Mouse (Mus musculus) T-helper 1 cell (primary cell): ENCODE data around the gene Tspan15.

Experiments used
- in situ Hi-C: fragments of 300-600 bp; cut with MboI, MseI; formaldehyde crosslinking; loops from one replicate; pipeline ENCODE4 v1.15.1; 2025; ENCODE audit warnings: high pct_unique_total_duplicates

Gene Tspan15

DNA sequence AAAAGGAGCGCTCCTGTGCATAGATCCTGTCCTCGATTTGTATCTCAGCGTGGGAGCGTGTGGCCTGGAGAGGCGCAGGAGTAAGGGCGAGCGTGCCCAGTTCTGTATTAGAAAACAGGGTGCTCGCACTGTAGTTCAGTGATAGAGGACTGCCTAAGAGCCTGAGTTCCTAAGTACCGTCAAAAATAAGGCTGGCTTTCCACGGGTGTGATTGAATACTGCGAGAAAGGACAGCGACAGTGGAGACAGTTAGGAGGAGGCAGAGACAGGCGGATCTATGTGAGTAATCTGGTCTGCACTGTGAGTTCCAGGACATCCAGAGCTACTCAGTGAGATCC lies 313 bp upstream of the Tspan15 start:
- in situ Hi-C loops, result no loop called here

DNA sequence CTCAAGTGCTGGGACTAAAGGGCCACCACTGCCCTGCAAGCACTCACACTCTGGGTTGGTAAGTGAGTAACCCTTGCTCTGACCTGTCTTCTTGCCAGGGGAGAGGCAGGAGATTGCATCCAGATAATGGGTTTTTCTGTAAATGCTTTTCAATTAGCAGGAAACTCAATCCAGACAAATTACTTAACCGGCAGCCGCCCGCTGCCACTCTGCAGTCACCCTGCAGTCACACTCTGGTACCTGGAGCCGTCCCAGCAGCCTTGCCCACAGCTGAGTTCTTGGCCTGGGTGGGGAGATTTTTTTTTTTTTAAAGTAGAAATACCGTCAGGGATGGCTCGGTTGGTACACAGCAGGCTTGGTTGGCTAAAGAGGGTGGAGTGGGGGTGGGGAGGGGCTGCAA lies 2.9 kb downstream of the Tspan15 start:
- in situ Hi-C loops, result no loop called here

DNA sequence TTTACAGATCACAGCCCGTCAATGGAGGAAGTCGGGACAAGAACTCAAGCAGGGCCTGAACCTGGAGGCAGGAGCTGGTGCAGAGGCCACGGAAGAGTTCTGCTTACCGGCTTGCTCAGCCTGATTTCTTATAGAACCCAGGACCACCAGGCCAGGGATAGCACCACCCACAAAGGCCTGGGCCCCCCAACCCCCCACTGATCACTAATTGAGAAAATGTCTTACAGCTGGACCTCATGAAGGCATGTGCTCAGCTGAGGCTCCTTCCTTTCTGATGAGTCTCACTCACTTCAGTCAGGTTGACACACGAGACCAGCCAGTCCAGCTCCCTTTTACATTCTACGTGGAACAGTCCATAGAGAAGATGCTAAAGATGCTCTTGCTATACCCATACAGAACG lies 5.2 kb downstream of the Tspan15 start:
- in situ Hi-C loops, result no loop called here

DNA sequence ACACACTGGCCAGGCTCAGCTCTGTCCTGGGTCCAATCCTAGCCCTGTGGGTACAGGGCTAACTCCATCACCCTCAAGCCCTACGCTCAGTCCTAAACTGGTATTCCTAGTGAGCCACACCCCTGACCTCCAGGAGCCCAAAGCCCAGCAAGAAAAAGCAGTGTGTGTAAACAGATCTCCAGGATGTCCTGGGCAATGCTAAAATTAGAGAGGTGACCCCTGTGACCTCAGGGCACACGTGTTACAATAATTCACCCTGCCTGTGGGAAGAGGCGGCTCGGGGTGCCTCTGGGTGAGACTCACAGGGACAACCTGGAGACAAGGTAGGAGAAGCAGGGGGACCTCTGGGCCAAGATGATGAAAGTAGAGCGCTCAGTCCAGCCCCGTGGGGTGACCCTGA lies 6.8 kb downstream of the Tspan15 start:
- in situ Hi-C loops, result no loop called here

DNA sequence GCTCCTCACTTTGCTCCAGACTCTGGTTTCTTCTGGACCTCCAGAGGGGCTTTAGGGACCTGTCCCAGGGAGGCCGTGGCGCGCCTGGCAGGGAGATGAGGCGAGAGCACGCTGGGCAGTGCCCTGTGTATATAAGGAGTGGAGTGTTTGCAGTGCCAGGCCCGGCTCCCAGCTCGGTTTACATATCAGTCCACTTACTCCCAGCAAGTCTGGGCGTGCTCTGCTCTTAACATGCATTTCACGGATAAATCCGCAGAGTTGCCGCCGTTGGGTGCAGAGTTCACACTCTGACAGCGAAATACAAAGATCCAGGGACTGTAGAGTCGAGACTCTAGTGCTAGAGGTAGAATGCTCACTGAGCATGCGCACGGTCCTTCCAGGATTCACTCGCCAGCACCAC lies 8.3 kb downstream of the Tspan15 start:
- in situ Hi-C loops, result no loop called here

DNA sequence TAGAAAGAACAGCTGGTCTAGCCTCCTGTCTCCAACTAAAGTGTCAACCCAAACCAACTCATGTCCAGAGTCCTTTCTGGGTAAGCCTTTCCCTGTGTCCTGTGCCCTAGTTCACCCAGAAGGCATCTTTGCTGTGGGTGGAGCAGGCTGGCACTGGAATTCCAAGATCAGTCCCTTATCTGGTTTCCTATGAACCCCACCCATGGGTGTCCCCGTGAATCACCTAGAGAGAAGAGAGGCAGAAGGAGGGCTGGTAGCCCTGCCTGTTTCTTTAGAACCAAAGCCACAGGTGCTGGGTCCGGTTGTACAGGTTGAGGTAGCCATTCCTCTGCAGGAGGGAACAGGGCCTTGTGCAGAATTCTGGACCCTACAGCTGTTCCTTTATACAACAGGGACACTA lies 9.4 kb downstream of the Tspan15 start:
- in situ Hi-C loops, result no loop called here

DNA sequence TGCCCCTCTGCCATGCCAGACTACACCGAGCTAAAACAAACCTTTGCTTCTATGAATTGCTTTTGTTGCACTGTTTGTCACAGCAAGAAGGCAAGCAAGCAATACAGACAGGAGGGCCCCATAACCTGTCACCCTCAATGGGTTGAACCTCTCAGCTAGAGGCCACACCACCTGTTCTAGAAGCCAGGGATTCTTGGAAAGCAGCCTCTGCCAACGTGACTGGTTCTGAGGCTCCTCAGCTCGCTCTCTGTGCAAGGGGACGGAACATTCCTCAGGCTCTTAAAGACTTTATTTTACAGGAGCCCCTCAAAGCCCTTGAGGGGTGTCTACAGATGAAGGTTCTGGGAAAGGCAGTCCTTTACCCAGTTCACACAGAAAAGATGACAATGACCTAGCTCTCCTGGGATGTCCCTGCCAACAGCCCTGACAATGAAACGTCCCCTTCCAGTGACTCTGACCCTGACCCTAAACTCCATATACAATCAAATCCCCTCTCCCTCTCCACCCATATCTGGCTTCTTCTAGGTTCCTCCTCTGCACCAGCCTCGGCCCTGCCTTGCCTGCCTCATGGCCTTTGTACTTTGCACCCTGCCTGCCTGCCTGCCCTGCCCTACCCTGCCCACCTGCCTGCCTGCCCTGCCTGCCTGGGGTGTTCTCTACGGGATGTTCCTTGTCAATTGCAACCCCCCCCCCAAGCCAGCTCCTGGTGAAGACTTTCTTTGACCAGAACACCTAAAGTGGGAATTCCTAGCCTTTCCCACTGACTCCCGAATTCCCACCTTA lies 10.1 kb downstream of the Tspan15 start:
- in situ Hi-C loops, result no loop called here

DNA sequence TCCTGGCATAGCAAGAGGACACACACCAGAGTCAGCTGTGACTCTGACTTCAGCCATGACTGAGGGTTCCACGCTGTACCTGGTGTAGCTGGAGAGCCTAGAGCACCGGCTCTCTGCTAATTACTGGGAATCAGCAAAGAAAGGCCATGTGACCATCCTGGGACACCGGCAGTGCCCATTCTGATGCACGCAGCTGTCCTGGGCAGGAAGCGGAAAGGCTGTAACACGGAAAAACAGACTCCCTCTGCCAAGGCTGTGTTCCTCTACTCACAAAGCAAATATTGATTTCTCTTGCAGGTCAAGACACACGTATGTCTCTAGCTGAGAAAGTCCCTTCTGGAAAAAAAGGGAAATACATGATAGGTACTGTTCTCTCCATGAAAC lies 12.3 kb downstream of the Tspan15 start:
- in situ Hi-C loops, result no loop called here

DNA sequence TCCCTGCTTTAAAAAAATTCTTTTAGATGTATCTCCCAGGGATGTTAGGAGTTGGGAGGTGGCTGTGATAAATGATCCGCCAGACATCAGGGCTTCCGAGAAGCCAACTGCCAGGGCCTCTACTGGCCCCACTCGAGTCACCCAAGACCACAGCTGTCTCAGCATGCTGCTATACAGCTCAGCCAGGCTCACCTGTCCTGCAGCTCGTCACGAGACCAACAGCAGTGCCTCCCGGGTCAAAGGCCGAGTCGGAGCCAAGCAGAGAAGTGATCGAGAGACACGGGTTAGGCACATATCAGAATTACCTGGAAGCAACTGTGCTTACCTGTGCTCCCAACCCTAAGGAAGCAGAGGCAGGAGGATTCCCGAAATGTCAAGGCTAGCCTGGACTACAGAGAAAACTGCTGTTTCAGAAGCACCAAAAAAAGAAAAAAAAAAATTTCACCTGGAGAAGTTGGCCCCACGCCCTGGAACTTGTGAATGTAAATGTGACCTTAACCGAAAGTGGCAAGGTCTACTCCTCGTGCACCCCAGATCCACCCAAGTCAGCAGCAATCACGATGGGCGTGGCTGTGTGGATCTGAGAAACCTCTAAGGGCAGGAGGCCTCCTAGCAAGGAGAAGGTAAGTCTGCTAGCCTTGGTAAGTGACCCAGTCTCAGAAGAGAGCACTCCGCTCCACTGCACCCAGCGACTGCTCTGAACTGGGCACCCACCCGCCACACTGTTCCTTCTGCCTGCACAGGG lies 12.8 kb downstream of the Tspan15 start:
- in situ Hi-C loops, result no loop called here

DNA sequence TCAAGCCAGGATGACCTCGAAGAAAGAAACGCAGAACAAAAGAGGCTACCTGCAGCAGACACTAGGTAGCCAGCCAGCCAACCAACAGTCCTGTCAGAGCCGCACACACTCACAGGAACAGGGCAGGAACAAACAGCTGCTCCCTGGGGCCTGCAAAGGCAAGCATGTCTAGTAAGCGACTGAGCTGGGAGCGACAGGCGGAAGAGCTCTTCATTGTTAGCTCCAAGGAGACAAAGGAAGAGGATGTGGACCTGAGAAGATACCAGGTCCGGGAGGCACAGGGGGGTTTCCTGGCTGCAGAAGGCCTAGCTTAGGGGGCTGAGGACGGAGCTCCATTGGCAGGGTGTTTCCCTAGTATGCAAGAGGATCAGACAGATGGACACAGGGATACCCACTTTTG lies 13.9 kb downstream of the Tspan15 start:
- in situ Hi-C loops, result no loop called here

DNA sequence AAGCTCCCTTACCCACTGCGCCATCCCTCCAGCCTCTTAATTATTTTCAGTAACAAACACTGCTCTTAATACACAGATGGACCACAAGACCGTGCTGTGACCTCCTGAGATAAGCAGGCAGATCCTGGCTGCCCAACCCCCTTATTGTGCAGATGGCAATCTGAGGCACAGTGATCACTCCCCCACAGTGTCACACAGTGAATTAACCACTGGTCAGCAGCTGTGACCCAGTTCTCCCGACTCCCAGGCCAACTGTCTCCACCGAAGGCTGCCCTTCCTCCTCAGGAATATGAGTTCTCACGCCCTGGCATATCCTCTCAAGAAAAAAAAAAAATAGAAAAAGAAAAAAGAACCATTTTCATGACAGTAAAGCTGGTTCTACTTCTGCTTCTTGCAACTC lies 14.5 kb downstream of the Tspan15 start:
- in situ Hi-C loops, result no loop called here

DNA sequence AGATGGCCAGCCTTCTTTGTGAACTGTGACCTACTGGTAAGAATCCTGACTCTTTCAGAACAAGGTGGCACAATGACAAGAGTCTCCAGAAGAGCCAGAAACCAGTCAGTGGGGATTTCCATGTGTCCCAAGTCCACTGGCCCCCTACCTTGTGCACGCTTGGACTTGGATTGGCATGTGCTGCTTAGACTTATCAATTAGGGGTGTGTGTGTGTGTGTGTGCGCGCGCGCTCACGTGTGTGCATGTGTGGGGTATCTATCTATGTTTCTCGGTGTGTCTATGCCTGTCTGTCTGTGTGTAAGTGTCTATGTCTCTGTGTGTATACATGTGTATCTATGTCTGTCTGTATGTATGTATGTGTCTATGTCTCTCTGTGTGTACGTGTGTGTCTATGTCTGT lies 15.4 kb downstream of the Tspan15 start:
- in situ Hi-C loops, result no loop called here

DNA sequence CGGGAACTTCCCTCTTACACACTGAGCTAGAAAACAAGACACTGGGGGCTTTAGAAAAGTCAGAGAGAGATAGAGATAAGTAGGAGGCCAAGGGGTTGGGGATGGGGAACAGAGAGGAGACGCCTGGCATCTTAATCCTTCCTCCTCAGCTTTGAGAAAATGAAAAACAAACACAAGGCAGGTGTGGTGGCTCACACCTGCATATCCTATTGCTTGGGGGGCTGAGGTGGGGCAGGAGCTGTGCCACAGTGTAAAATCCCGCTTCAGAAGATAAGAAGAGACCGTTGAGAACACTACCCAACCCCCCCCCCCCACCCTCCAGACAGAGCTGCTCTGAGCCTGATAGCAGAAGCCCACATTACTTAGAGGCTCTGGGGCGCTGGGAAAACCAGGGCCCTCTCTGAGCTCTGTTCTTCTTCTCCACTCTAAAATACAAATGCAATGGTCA lies 15.9 kb downstream of the Tspan15 start:
- in situ Hi-C loops, result no loop called here

DNA sequence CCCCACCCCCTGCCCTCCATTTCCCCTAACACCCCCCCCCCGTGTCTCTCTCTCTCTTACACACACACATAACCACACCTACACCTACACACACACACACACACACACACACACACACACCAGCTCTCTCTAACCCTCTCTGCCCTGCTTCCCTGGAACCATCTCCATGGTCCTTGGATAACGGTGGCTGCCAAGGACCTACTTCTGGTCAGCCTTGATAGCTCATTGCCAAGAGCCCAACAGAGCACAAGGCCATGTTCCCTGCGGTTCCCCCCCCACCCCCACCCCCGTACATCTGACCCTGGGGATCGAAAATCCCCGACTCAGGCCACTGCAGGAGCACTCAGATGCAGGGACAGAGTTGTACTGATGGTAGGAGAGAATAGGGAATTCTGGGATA lies 19.7 kb downstream of the Tspan15 start:
- in situ Hi-C loops, result no loop called here

DNA sequence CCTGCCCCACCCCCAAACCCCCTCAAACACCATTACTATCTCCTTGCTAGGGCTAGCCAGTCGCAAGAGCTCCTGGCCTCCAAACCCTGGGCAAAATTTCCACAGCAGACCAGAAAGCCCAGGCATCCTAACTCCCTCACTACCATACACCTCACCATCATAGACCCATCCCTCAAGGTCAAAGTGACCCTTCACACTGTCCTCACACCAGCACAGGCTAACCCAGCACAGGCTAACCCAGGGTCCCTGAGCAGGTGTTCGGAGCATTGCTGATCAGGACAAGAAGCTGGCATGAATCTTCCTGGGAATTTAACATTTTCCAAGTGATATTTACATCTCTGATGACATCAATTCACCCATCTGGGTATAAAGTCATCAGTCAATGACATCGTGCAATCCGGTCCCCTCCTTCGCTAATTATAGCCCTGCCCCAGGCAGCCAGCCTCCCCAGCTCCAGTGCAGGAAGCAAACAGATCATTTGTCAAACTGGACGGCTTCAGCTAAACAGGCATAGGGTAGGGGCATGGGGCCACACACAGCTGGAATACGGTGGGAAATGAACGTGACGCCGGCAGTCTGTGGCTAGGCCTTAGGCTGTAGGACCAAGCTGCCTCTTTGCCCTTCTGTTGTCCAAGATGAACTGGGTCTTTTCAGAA lies 22.7 kb downstream of the Tspan15 start:
- in situ Hi-C loops, result no loop called here

DNA sequence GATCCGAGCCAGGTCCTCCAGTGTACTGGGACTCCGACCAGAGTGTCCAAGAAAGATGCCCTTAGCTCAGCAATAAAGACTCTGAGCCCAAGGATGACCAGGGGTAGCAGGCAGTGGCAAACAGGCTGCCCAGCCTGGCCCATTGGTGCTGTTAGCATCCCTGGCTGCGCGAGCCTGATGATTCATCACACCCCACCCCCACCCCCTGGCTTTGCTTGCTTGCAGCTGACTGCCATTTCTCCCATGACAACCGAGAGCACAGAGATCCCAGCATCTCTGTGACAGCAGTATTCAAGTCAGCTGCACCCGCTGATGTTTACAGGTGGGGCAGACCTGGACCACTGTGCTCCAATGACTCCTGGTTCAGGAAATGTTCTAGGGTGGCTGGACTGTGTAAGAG lies 28.5 kb downstream of the Tspan15 start:
- in situ Hi-C loops, result no loop called here

DNA sequence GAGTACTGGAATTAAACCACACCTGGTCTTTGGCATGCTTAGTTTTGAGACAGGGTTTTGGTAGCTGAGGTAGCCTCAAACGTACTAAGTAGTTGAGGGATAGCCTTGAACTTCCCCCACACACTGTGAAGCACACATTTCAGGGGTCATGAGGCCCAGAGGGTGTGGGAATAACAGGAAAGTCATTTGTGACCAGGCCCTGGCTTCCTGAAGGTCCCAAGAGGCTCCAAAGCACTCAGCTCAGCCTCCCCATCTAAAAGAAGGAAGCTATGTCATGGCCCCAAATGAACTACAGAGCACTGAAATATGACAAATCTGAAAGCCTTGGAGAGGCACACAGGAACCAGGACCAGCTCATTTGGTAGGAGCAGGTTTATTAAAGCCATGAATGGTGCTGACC lies 32.2 kb downstream of the Tspan15 start:
- in situ Hi-C loops, result no loop called here

DNA sequence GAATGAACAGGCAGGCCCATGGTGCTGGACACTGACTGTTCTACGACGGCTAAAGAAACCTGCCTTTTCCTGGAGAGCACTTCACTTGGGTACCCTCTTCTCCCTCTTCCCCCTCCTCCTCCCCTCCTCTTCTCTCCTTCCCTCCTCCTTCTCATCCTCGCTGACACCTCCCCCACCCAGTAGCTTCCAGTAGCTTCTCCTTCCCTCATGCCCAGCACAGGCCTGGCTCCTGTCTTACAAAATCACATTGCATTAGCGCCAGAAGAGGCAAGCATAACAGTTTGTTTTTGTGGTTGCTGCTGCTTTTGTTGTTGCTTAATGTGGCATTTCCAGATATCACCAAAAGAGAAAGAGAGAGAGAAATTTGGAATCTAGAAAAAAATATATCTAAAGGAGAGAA lies 33.6 kb downstream of the Tspan15 start:
- in situ Hi-C loops, result no loop called here

DNA sequence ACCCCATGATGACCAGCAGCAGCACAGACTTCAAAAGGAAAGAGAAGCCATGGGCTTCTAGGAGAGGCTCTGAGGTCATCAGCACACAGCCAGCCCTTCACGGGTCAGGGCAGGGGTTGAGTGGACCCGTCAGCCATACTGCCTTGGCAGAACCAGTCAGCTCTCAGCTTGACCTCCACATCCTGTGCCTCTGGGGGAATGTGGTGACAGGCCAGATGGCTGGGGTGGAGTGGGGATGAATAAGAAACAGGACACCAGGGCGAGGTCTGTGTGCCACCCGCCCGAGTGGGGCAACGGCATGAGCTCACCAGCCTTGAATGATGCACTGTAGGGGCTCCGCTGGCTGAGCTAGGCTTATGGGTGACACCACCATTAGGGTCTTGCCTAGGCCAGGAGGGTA lies 35.7 kb downstream of the Tspan15 start:
- in situ Hi-C loops, result no loop called here

DNA sequence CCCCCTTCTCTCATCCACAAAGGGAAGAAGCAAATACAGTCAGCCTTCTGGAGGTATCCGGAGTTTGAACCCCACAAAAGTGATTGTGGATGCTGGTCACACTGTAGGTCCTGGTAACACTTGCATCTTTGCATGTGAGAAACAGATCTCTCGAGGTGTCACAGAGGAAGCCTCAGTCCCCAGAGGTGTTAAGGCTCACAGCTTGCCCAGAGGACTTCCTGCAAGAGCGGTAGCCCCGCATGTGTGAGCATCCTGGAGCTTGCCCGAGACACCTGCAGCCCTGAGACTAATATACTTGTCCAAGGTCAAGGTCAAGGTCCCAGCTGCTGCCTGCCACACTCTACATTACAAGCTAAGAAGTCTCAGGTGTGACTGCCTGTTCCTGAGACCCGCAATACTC lies 36.1 kb downstream of the Tspan15 start:
- in situ Hi-C loops, result no loop called here

DNA sequence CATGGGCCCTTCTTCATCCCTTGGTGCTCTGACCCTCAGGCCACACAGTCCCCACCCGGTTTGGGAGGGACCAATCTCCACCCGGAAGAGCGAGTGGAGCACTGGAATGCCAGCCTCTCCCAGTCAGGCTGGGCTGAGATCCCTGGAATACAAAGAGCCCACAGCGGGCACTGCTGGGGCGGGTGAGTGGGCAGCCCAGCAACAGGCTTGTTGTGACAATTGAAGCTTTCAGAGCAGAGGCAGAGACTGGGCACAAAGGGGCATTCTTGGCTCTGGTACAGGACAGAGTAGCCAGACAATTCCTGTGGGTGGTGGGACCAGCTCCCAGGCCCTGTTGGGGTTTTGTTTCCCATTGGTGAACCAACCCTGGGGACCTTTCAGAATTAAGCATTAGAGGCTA lies 36.6 kb downstream of the Tspan15 start:
- in situ Hi-C loops, result no loop called here

DNA sequence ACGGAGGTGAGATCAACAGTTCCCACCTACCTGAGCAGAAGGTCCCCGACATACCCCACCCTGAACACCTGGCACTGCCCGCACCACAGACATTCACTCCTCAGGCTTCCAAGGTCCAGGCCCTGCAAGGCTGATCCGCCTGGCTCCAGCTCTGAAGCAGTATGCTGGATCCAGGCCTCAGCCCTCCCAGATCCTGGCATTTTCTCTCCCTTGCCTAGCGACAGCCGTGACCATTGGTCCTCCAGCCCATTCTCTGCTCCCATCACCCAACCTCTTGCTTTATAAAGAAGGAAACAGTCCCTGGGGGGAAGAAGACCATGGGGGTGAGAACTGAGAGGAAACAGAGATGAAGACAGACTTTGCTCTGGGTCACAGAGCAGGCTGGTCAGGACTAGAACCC lies 37.0 kb downstream of the Tspan15 start:
- in situ Hi-C loops, result no loop called here

DNA sequence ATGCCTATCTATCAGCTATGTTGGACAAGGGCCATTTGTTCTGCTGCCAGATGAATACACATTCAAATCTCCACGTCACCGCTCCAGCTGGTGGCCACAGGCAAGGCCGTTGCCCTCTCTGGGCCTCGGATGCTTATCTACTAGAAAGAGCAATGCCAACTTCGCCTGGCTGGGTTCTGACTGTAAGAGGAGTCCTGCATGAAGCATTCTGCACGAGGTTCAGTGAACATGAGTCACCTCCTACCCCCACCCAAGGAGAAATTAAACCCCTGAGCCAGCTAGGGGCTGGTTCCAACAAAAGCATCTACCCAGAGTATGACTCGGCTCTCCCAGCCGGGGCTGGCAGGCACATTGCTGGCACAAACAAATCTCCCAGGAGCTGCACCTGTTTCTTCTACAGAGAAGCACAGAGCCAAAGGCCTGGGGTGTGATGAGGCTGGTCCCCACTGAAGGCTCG lies 38.3 kb downstream of the Tspan15 start:
- in situ Hi-C loops, result no loop called here
